Mouse (Mus musculus): Measurements from ENCODE around the gene Rapgef1. TPM values are rescaled to one million over a fixed set of nuclear protein-coding genes. Genes with fewer than 3 reads are reported as not detected.

The Rapgef1 gene
- polyA plus RNA-seq, 1 experiment from 2014 or later = 23.0 TPM

GRCm38 (mm10) chr2:29748499-29748898, 129.0 kb downstream of the Rapgef1 start:
- no peak for ATAC-seq (replicated peaks; ENCODE audit: low FRiP score)
- H3K27ac ChIP-seq (ENCODE audit: low read depth, low read length) = no peak overlapping the region
- WGBS = 85% methylated on average over 4 of the region's 4 CpGs

GRCm38 (mm10) chr2:29751497-29751896, 132.0 kb downstream of the Rapgef1 start, which contains the start of gene Gm13420:
Gene Gm13420, minus strand, starts transcription at chr2:29751685.
- Histone ChIP-seq H3K9ac (ENCODE audit: low read length) (no peak within 1 kb of the TSS; the same call in 1 of the 2 replicates), H3K4me1 (replicated peaks; ENCODE audit: control insufficient read depth, insufficient read depth, low read length) (peaks cover 10% of the 10 kb centered on the region), H3K27ac (ENCODE audit: low read depth, low read length) (no peak within 1 kb of the TSS), H3K4me3 (ENCODE audit: low read depth, low read length) (no peak within 1 kb of the TSS), H3K9me3 (ENCODE audit: control insufficient read depth, low read length) (no peaks in the 10 kb centered on the region), H3K27me3 (ENCODE audit: control insufficient read depth, insufficient read depth, low read length) (peaks cover 48% of the 10 kb centered on the region), H3K36me3 (ENCODE audit: control insufficient read depth, insufficient read depth, low read length) (no peaks in the 10 kb centered on the region), H3K4me2 (ENCODE audit: low read depth, low read length, severe bottlenecking) (peak within 1 kb of the TSS; percentile 31; the same call in 1 of the 2 replicates)
- DNase-seq (ENCODE audit: low spot score) = no peak
- WGBS = 4% methylated on average over 28 of the region's 28 CpGs
- no peak for ATAC-seq (replicated peaks; ENCODE audit: low FRiP score)

More at GRCm38 (mm10) chr2:29748499-29748898, 129.0 kb downstream of the Rapgef1 start:
- DNase-seq (ENCODE audit: low spot score) = no peak
- Histone ChIP-seq H3K9me3 (ENCODE audit: control insufficient read depth, low read length) (no peaks in the 10 kb centered on the region), H3K4me2 (ENCODE audit: low read depth, low read length, severe bottlenecking) (no peak overlapping the region), H3K36me3 (ENCODE audit: control insufficient read depth, insufficient read depth, low read length) (no peaks in the 10 kb centered on the region), H3K27me3 (ENCODE audit: control insufficient read depth, insufficient read depth, low read length) (peaks cover 57% of the 10 kb centered on the region), H3K9ac (ENCODE audit: low read length) (no peak overlapping the region), H3K4me3 (ENCODE audit: low read depth, low read length) (no peak overlapping the region), H3K4me1 (replicated peaks; ENCODE audit: control insufficient read depth, insufficient read depth, low read length) (peaks cover 10% of the 10 kb centered on the region)

GRCm38 (mm10) chr2:29752397-29752796, 132.9 kb downstream of the Rapgef1 start:
- 81% methylated on average over 5 of the region's 5 CpGs for WGBS
- H3K4me1 ChIP-seq (replicated peaks; ENCODE audit: control insufficient read depth, insufficient read depth, low read length) = peaks cover 5% of the 10 kb centered on the region
- no peak overlapping the region for H3K4me2 ChIP-seq (ENCODE audit: low read depth, low read length, severe bottlenecking)
- no peak for ATAC-seq (replicated peaks; ENCODE audit: low FRiP score)
- no peaks in the 10 kb centered on the region for H3K9me3 ChIP-seq (ENCODE audit: control insufficient read depth, low read length)
- H3K4me3 ChIP-seq (ENCODE audit: low read depth, low read length) = no peak overlapping the region
- no peak overlapping the region for H3K27ac ChIP-seq (ENCODE audit: low read depth, low read length)
- H3K27me3 ChIP-seq (ENCODE audit: control insufficient read depth, insufficient read depth, low read length) = peaks cover 39% of the 10 kb centered on the region
- no peak for DNase-seq (ENCODE audit: low spot score)
- no peaks in the 10 kb centered on the region for H3K36me3 ChIP-seq (ENCODE audit: control insufficient read depth, insufficient read depth, low read length)
- no peak overlapping the region for H3K9ac ChIP-seq (ENCODE audit: low read length)

DNA sequence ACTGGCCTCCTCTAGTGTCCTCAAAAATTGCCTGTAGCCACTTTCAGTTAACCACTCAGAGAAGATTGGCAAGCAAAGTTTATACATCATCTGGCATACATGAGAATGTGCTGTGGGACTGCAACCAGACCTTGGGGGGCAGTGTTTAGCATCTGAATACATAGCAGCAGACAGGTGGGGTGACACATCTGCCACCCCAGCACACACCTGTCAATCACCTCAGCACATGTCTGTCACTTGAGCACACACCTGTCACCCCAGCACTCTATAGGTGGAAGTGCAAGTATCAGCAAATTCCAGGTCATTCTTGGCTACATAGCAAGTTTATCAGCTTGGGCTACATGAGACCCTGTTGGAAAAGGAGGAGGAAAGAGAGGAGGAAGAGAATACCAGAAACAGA, 136.2 kb downstream of the Rapgef1 start:
- ATAC-seq (replicated peaks; ENCODE audit: low FRiP score) = no peak
- no peak for DNase-seq (ENCODE audit: low spot score)

GRCm38 (mm10) chr2:29764831-29765230, 145.3 kb downstream of the Rapgef1 start:
- Histone ChIP-seq H3K4me1 (replicated peaks; ENCODE audit: control insufficient read depth, insufficient read depth, low read length) (no peaks in the 10 kb centered on the region), H3K9me3 (ENCODE audit: control insufficient read depth, low read length) (no peaks in the 10 kb centered on the region), H3K4me3 (ENCODE audit: low read depth, low read length) (no peak overlapping the region), H3K36me3 (ENCODE audit: control insufficient read depth, insufficient read depth, low read length) (no peaks in the 10 kb centered on the region), H3K27me3 (ENCODE audit: control insufficient read depth, insufficient read depth, low read length) (no peaks in the 10 kb centered on the region), H3K9ac (ENCODE audit: low read length) (no peak overlapping the region), H3K4me2 (ENCODE audit: low read depth, low read length, severe bottlenecking) (no peak overlapping the region), H3K27ac (ENCODE audit: low read depth, low read length) (no peak overlapping the region)
- WGBS = 9% methylated on average over 1 of the region's 1 CpGs
- ATAC-seq (replicated peaks; ENCODE audit: low FRiP score) (no peak), DNase-seq (ENCODE audit: low spot score) (peak; percentile 86)

More for the DNA sequence above, 136.2 kb downstream of the Rapgef1 start:
- Histone ChIP-seq H3K36me3 (ENCODE audit: control insufficient read depth, insufficient read depth, low read length) (no peaks in the 10 kb centered on the region), H3K9ac (ENCODE audit: low read length) (no peak overlapping the region), H3K4me1 (replicated peaks; ENCODE audit: control insufficient read depth, insufficient read depth, low read length) (peaks cover 4% of the 10 kb centered on the region), H3K27me3 (ENCODE audit: control insufficient read depth, insufficient read depth, low read length) (peaks cover 25% of the 10 kb centered on the region), H3K9me3 (ENCODE audit: control insufficient read depth, low read length) (no peaks in the 10 kb centered on the region), H3K27ac (ENCODE audit: low read depth, low read length) (no peak overlapping the region), H3K4me3 (ENCODE audit: low read depth, low read length) (no peak overlapping the region), H3K4me2 (ENCODE audit: low read depth, low read length, severe bottlenecking) (no peak overlapping the region)

DNA sequence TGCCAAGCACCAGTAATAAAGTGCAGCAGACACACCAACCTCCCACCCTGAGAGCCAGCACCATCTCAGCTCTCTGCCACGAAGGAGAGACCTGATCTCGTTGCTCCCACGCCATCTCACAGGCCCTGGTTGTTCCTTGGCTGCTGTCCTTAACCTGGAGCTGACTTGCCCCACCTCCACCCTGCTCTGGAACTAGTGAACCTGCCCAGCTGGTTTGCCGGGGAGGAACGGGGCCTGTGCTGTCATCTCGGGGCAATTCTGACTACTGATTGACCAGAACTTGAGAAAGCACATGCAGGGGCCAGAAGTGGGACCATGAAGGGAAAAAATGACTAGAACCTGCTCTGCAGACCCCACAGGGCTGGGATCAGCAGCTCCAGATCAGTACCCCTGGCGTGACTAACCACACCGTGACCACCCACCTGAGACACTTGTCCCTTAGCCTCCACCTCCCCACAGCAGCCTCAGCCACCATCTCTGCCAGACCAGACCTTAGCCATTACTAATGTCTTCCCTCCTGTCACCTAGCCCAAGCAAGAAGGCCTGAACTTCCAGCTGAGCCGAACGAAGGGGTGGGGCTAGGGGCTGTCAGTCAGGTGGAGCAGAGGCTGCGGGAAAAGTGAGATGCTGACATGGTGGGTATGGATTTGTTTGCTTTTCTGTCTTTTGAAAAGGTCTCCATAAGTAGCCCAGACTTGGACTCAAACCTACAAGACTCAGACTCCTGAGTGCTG, 148.6 kb downstream of the Rapgef1 start:
- H3K27ac ChIP-seq (ENCODE audit: low read depth, low read length) = no peak overlapping the region
- no peaks in the 10 kb centered on the region; the same call in 1 of the 2 replicates for H3K36me3 ChIP-seq (ENCODE audit: control insufficient read depth, insufficient read depth, low read length)
- no peaks in the 10 kb centered on the region for H3K27me3 ChIP-seq (ENCODE audit: control insufficient read depth, insufficient read depth, low read length)
- H3K9me3 ChIP-seq (ENCODE audit: control insufficient read depth, low read length) = no peaks in the 10 kb centered on the region
- no peak overlapping the region for H3K9ac ChIP-seq (ENCODE audit: low read length)
- ATAC-seq (replicated peaks; ENCODE audit: low FRiP score) (no peak), DNase-seq (ENCODE audit: low spot score) (no peak)
- 75% methylated on average over 11 of the region's 11 CpGs for WGBS
- no peak overlapping the region for H3K4me2 ChIP-seq (ENCODE audit: low read depth, low read length, severe bottlenecking)
- no peaks in the 10 kb centered on the region for H3K4me1 ChIP-seq (replicated peaks; ENCODE audit: control insufficient read depth, insufficient read depth, low read length)
- no peak overlapping the region for H3K4me3 ChIP-seq (ENCODE audit: low read depth, low read length)

DNA sequence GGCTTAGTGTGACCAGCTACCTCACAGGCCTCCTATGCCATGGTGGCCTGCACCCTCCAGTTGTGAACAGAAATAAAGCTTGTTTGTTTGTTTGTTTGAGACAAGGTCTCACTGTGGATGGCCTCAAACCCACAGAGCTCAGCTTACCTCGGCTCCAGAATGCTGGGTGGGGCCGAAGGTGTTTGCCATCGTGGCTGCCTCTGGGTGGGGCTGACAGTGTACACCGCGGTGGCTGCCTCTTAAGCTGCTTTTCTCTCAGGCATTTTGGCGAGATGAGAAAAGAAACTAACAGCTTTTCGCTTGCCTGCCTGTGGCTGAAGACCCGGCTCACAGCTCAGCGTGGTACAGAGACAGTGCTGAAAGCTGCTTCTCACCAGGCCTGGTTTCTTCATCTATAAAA, 149.4 kb downstream of the Rapgef1 start:
- Histone ChIP-seq H3K4me2 (ENCODE audit: low read depth, low read length, severe bottlenecking) (no peak overlapping the region), H3K36me3 (ENCODE audit: control insufficient read depth, insufficient read depth, low read length) (no peaks in the 10 kb centered on the region; the same call in 1 of the 2 replicates), H3K9me3 (ENCODE audit: control insufficient read depth, low read length) (no peaks in the 10 kb centered on the region), H3K27me3 (ENCODE audit: control insufficient read depth, insufficient read depth, low read length) (no peaks in the 10 kb centered on the region), H3K4me1 (replicated peaks; ENCODE audit: control insufficient read depth, insufficient read depth, low read length) (no peaks in the 10 kb centered on the region), H3K27ac (ENCODE audit: low read depth, low read length) (no peak overlapping the region), H3K4me3 (ENCODE audit: low read depth, low read length) (no peak overlapping the region), H3K9ac (ENCODE audit: low read length) (no peak overlapping the region)
- DNase-seq (ENCODE audit: low spot score) = no peak
- no peak for ATAC-seq (replicated peaks; ENCODE audit: low FRiP score)
- 73% methylated on average over 9 of the region's 9 CpGs for WGBS

- DNase-seq (ENCODE audit: low spot score) (no peak), ATAC-seq (replicated peaks; ENCODE audit: low FRiP score) (no peak)
- no peaks in the 10 kb centered on the region for H3K9me3 ChIP-seq (ENCODE audit: control insufficient read depth, low read length)
- H3K4me3 ChIP-seq (ENCODE audit: low read depth, low read length) = no peak overlapping the region
- H3K27ac ChIP-seq (ENCODE audit: low read depth, low read length) = no peak overlapping the region
- H3K9ac ChIP-seq (ENCODE audit: low read length) = no peak overlapping the region
- H3K4me2 ChIP-seq (ENCODE audit: low read depth, low read length, severe bottlenecking) = no peak overlapping the region
- H3K36me3 ChIP-seq (ENCODE audit: control insufficient read depth, insufficient read depth, low read length) = no peaks in the 10 kb centered on the region; the same call in 1 of the 2 replicates
- no peaks in the 10 kb centered on the region for H3K27me3 ChIP-seq (ENCODE audit: control insufficient read depth, insufficient read depth, low read length)
- no peaks in the 10 kb centered on the region for H3K4me1 ChIP-seq (replicated peaks; ENCODE audit: control insufficient read depth, insufficient read depth, low read length)
Measured at GRCm38 (mm10) chr2:29770162-29770561, 150.6 kb downstream of the Rapgef1 start.

Measured in forebrain, embryonic 11.5 days (tissue).